Mouse (Mus musculus): ENCODE results near the gene Cage1. TPM values are rescaled to one million over a fixed set of nuclear protein-coding genes. Genes with fewer than 3 reads are reported as not detected.

The Cage1 gene
- total RNA-seq, 2 experiments from 2014 or later, result 12.4 to 13.0 TPM

GRCm38 (mm10) chr13:38012436-38012835, 24.4 kb downstream of the Cage1 start:
- DNase-seq (ENCODE audit: low spot score in 2 of 2), result no peak

DNA sequence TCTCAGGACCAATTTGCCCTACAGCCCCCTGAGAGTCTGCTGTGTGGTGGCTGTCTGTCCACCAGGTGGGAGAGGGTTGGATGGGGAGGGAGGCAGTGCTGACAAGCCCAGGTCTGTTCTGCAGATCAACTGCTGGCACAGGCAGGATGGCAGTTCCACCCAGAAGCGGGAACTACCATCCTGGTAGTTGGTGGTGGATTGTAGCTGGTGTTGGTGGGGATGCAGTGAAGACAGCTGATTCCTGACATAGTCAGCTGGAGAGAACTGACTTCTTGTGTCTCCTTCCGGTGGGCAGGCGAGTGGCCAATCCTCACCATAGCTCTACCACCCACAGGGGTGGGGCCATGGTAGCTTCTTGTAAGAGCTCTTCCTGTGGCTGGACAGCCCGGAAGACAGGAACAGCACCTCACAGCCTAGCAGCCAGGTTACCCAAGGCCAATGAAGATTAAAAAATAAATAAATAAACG, 26.4 kb downstream of the Cage1 start:
- DNase-seq (ENCODE audit: low spot score in 2 of 2), result no peak

GRCm38 (mm10) chr13:38009721-38010408, 27.0 kb downstream of the Cage1 start:
- DNase-seq (ENCODE audit: low spot score in 2 of 2), result no peak

- no peak for DNase-seq (ENCODE audit: low spot score in 2 of 2)
Measured at GRCm38 (mm10) chr13:38007972-38008371, 28.9 kb downstream of the Cage1 start.

GRCm38 (mm10) chr13:38002461-38002860, 34.4 kb downstream of the Cage1 start:
- DNase-seq (ENCODE audit: low spot score in 2 of 2), result no peak

GRCm38 (mm10) chr13:37999713-38000112, 37.2 kb downstream of the Cage1 start:
- no peak for DNase-seq (ENCODE audit: low spot score in 2 of 2)

GRCm38 (mm10) chr13:37994405-37994749, 42.5 kb downstream of the Cage1 start:
- no peak for DNase-seq (ENCODE audit: low spot score in 2 of 2)

GRCm38 (mm10) chr13:37993704-37994404, 43.0 kb downstream of the Cage1 start, which contains the start of gene Ssr1:
Gene Ssr1 (minus strand): TSS chr13:37994217.
- DNase-seq (ENCODE audit: low spot score in 2 of 2), result peak; percentile 93

- DNase-seq (ENCODE audit: low spot score in 2 of 2), result no peak
Measured at GRCm38 (mm10) chr13:37993376-37993703, 43.5 kb downstream of the Cage1 start.

GRCm38 (mm10) chr13:37992638-37993371, 44.1 kb downstream of the Cage1 start:
- DNase-seq (ENCODE audit: low spot score in 2 of 2), result no peak

- DNase-seq (ENCODE audit: low spot score in 2 of 2), result no peak
Measured at GRCm38 (mm10) chr13:37989701-37990100, 47.2 kb downstream of the Cage1 start.

DNA sequence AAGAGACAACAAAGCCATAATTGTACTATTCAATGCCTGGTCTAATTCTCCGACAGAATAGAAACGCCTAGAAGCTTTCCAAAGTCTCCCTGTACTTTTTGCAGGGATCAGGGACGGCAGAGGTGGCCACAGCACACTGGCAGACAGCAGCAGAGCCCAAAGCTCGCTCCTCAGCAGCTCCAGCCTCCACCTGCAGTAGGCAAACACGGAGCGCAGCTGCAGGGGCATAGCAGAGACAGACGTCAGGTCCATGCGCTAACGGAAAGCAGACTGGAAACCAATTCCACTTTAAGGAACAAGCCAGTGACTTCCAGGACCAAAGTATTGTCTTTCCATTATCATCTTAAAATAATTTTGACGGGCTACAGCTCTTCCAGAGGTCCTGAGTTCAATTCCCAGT, 50.7 kb downstream of the Cage1 start:
- no peak for DNase-seq (ENCODE audit: low spot score in 2 of 2)

- DNase-seq (ENCODE audit: low spot score in 2 of 2), result no peak
Measured at GRCm38 (mm10) chr13:37981063-37981462, 55.8 kb downstream of the Cage1 start.

GRCm38 (mm10) chr13:37980346-37980745, 56.5 kb downstream of the Cage1 start:
- no peak for DNase-seq (ENCODE audit: low spot score in 2 of 2)

DNA sequence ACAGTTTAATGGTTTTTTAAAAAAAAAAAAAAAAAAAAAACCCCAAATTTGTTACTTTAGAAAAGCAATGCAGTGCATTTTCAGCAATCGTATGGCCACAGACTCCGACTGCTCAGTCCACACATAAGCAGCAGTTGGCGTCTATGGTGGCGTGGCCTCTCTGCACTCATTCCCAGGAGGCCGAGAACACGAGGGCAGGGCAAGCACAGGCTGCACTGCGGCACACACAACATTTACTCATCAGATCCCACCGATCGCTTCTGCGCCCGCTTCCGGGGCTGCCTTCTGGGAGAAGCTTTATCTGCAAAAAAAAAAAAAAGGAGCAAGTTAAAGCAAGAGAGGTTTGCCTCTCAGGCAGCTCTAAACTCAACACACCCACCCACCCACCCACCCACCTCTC, 57.4 kb downstream of the Cage1 start:
- no peak for DNase-seq (ENCODE audit: low spot score in 2 of 2)

DNA sequence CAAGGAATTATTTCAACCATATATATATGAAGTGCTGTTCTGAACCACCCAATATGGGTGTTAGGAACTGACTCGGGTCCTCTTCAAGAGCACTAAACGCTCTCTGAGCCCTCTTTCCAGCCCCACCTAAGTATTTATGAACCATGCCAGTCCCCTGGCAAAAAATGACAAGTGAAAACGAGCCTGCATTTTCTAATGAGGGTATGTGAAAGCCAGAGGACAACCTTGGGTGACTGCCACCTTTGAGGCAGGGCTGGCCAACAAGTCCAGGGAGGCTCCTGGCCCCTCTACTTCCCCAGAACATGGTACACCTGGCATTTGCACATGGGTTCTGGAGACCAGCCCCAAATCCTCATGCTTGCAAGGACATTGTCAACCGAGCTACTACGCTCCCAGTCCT, 62.1 kb downstream of the Cage1 start:
- DNase-seq (ENCODE audit: low spot score in 2 of 2), result no peak

DNA sequence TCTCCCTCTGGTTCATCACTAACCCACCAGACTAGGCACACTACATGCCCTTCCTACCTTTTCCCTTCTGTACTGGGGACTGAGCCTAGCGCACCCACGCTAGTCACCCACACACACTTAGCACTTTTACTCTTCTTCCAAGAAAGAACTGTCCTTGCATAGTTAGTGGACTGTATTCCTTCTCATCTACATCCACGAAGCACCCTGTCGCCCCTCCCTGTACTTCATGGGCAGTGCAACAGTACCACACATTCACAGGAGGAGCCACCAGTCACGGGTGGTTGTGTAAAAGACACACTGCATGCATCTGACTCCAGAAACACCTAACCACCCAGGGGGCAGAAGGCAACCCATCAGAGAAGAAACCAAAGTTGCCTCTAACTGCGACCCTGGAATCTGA, 62.8 kb downstream of the Cage1 start:
- DNase-seq (ENCODE audit: low spot score in 2 of 2), result no peak

DNA sequence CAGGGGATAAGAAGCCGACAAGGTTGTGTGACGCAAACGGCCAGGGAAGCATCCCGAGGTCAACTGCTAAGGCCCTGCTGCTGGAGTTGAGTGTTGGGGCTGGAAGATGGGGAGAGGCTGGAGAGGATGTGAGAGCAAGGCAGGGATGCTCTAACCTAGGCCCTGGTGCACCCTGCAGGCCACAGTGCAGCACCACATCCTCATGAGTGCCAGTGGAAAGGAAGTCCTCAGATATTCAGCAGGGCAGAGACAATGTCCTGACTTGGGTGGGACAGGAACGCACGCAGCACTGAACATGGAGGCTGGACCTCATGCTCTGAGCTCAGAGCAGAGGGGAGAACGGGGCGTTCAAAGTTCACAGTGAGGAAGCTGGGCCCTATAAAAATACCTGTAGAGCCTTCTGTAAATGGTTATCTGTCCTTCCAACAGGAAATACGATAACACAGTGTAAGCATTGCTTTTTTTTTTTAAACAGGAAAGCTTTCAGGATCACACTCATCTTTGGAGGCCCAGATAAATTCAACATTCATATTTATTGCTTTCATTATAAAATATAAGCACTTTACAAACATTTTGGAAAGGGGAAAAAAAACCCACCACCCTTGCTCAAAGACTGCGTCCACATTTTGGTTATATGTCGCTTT, 65.9 kb downstream of the Cage1 start:
- no peak for DNase-seq (ENCODE audit: low spot score in 2 of 2)

- DNase-seq (ENCODE audit: low spot score in 2 of 2), result no peak
Measured at GRCm38 (mm10) chr13:37969988-37970387, 66.9 kb downstream of the Cage1 start.

GRCm38 (mm10) chr13:37969337-37969736, 67.5 kb downstream of the Cage1 start:
- peak; percentile 82 to 90 for DNase-seq (ENCODE audit: low spot score in 2 of 2)

- DNase-seq (ENCODE audit: low spot score in 2 of 2), result no peak
Measured at GRCm38 (mm10) chr13:37967565-37967964, 69.3 kb downstream of the Cage1 start.

- DNase-seq (ENCODE audit: low spot score in 2 of 2), result no peak
Measured at GRCm38 (mm10) chr13:37967052-37967437, 69.8 kb downstream of the Cage1 start.

Data from adrenal gland, postnatal 4 days (tissue).